Mouse (Mus musculus): Measurements from ENCODE around the gene Gm14403.
"Not testable (repeated sequence)": the region's sequence is repeated elsewhere in the genome, so short reads cannot be mapped to it uniquely, and the experiment has no call there.

DNA sequence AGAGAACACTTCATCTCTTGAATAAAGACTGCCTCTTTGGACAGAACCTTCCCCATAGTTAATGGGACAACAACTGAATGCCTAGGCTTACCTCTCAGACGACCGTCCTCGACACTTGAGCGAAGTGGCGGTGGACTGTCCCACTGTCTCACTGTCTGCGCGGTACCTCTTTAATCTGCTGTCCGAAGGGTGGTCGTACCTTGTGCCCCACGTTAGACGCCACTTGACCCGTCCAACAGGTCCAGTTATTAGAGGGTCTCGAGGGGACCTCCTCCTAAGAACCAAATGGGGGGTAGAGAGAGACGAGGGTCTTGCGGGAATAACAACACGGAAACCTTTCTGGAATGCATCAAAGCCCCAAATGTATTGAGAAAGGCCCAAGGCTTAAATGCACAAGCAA is 26.2 kb downstream of the Gm14403 start:
- not testable (repeated sequence) for TF ChIP-seq POLR2A, CTCF (IDR thresholded peaks at IDR 0.05; ENCODE audit: extremely low read depth, insufficient read depth, low read length)

Data from cortical plate, adult 2 months (tissue).